Mouse (Mus musculus) myocyte (in vitro differentiated cells): ENCODE results near the gene Hist1h4d.

Source experiments
- MAX ChIP-seq: IDR thresholded peaks from one replicate; pipeline ENCODE4 v1.6.1; 2011; ENCODE audit warnings: low read depth, mild to moderate bottlenecking, control low read depth
- POLR2A ChIP-seq: IDR thresholded peaks from one replicate; pipeline ENCODE4 v1.6.1; 2011; ENCODE audit warnings: low read depth, mild to moderate bottlenecking, control low read depth, moderate library complexity; ENCODE audit not compliant: insufficient read length
- POLR2AphosphoS2 ChIP-seq: IDR thresholded peaks from one replicate; pipeline ENCODE4 v1.6.1; 2011; ENCODE audit warnings: low read depth, control low read depth; ENCODE audit not compliant: insufficient read length
- TCF12 ChIP-seq: IDR thresholded peaks from one replicate; pipeline ENCODE4 v1.6.1; 2011; ENCODE audit warnings: mild to moderate bottlenecking, control low read depth; ENCODE audit not compliant: poor library complexity, insufficient read depth, severe bottlenecking
- TCF3 ChIP-seq: IDR thresholded peaks from one replicate; pipeline ENCODE4 v1.6.1; 2011; ENCODE audit warnings: low read depth, control low read depth; ENCODE audit not compliant: insufficient read length
- USF1 ChIP-seq: IDR thresholded peaks from one replicate; pipeline ENCODE4 v1.6.1; 2011; ENCODE audit warnings: low read depth, mild to moderate bottlenecking, control low read depth, moderate library complexity

- TF ChIP-seq TCF12 (no peak), TCF3 (no peak), POLR2A (no peak), POLR2AphosphoS2 (no peak), USF1 (no peak), MAX (no peak)
Measured at GRCm38 (mm10) chr13:23582219-23583056, 1.0 kb downstream of the Hist1h4d start.
